Mouse (Mus musculus) urinary bladder, adult 2 months (tissue): ENCODE results near the gene Hoxd11. TPM values are rescaled to one million over a fixed set of nuclear protein-coding genes. Genes with fewer than 3 reads are reported as not detected.

Experiments used
- DNase-seq: peaks from one replicate; pipeline ENCODE4 v3.0.0; 2022; ENCODE audit warnings: low spot score
- polyA plus RNA-seq: library from polyadenylated mRNA; depleted of rRNA; stranded (reverse); fragments of >200 nt; gene quantifications from 2 replicates; pipeline ENCODE4 v1.2.3, GENCODE M21; 2012

The Hoxd11 gene
- polyA plus RNA-seq, 1 experiment, result 8.1 TPM

- DNase-seq, result no peak
Measured at GRCm38 (mm10) chr2:74695813-74696430, 16.6 kb downstream of the Hoxd11 start.

GRCm38 (mm10) chr2:74696442-74697335 lies 17.3 kb downstream of the Hoxd11 start:
- no peak for DNase-seq

GRCm38 (mm10) chr2:74697567-74698121 lies 18.3 kb downstream of the Hoxd11 start, which contains the start of gene Hoxd9:
Gene Hoxd9 (plus strand): TSS chr2:74697727.
- peak; percentile 83 for DNase-seq

GRCm38 (mm10) chr2:74698201-74699052 lies 19.1 kb downstream of the Hoxd11 start:
- DNase-seq, result peak; percentile 61

- no peak for DNase-seq
Measured at GRCm38 (mm10) chr2:74699053-74699430, 19.7 kb downstream of the Hoxd11 start.

- DNase-seq, result no peak
Measured at GRCm38 (mm10) chr2:74699664-74700545, 20.5 kb downstream of the Hoxd11 start.

- DNase-seq, result no peak
Measured at GRCm38 (mm10) chr2:74700546-74701112, 21.3 kb downstream of the Hoxd11 start.

GRCm38 (mm10) chr2:74701949-74702819 lies 22.8 kb downstream of the Hoxd11 start:
- DNase-seq, result no peak

- DNase-seq, result no peak
Measured at GRCm38 (mm10) chr2:74702820-74703219, 23.5 kb downstream of the Hoxd11 start.

- DNase-seq, result no peak
Measured at GRCm38 (mm10) chr2:74703317-74703716, 24.0 kb downstream of the Hoxd11 start.

GRCm38 (mm10) chr2:74703720-74704392 lies 24.5 kb downstream of the Hoxd11 start:
- no peak for DNase-seq

- peak; percentile 84 for DNase-seq
Measured at GRCm38 (mm10) chr2:74704393-74704998, 25.1 kb downstream of the Hoxd11 start, which contains the start of gene Hoxd8. Gene Hoxd8 (plus strand): TSS chr2:74704615.

GRCm38 (mm10) chr2:74704999-74705466 lies 25.7 kb downstream of the Hoxd11 start:
- DNase-seq, result no peak

GRCm38 (mm10) chr2:74705467-74706089 lies 26.2 kb downstream of the Hoxd11 start:
- DNase-seq, result no peak

- DNase-seq, result no peak
Measured at GRCm38 (mm10) chr2:74706393-74706960, 27.1 kb downstream of the Hoxd11 start.

GRCm38 (mm10) chr2:74707599-74707998 lies 28.2 kb downstream of the Hoxd11 start:
- DNase-seq, result no peak

- no peak for DNase-seq
Measured at GRCm38 (mm10) chr2:74708676-74709075, 29.3 kb downstream of the Hoxd11 start.
